Mouse (Mus musculus) embryo, embryonic 10 days (tissue): ENCODE results near the gene Eif2a.
"Not testable (repeated sequence)": the region's sequence is repeated elsewhere in the genome, so short reads cannot be mapped to it uniquely, and the experiment has no call there.

ENCODE experiments used
- DNase-seq: peaks from one replicate; pipeline ENCODE4 v3.0.0-alpha.2; 2015; ENCODE audit warnings: low spot score

Eif2a gene

GRCm38 (mm10) chr3:58521361-58521760 lies 4.3 kb upstream of the Eif2a start:
- no peak for DNase-seq

GRCm38 (mm10) chr3:58523386-58523785 lies 2.2 kb upstream of the Eif2a start:
- DNase-seq: no peak

- no peak for DNase-seq
Measured at GRCm38 (mm10) chr3:58524246-58524645, 1.4 kb upstream of the Eif2a start.

GRCm38 (mm10) chr3:58525166-58525565 lies 455 bp upstream of the Eif2a start:
- peak; percentile 58 for DNase-seq

GRCm38 (mm10) chr3:58526408-58526737 lies 752 bp downstream of the Eif2a start:
- no peak for DNase-seq

GRCm38 (mm10) chr3:58536573-58536972 lies 11.0 kb downstream of the Eif2a start:
- DNase-seq: no peak

- no peak for DNase-seq
Measured at GRCm38 (mm10) chr3:58552001-58552811, 26.6 kb downstream of the Eif2a start.

GRCm38 (mm10) chr3:58556649-58557048 lies 31.0 kb downstream of the Eif2a start:
- no peak for DNase-seq

- no peak for DNase-seq
Measured at GRCm38 (mm10) chr3:58559887-58560286, 34.3 kb downstream of the Eif2a start.

- peak; percentile 9 for DNase-seq
Measured at GRCm38 (mm10) chr3:58561437-58561836, 35.8 kb downstream of the Eif2a start.

- DNase-seq: no peak
Measured at GRCm38 (mm10) chr3:58570821-58571220, 45.2 kb downstream of the Eif2a start.

- peak; percentile 98 for DNase-seq
Measured at GRCm38 (mm10) chr3:58576137-58577066, 50.8 kb downstream of the Eif2a start, which contains the start of gene Selenot. Gene Selenot, plus strand, starts transcription at chr3:58576636.

GRCm38 (mm10) chr3:58577067-58577503 lies 51.5 kb downstream of the Eif2a start:
- peak; percentile 33 for DNase-seq

- no peak for DNase-seq
Measured at GRCm38 (mm10) chr3:58577506-58578050, 52.0 kb downstream of the Eif2a start.

GRCm38 (mm10) chr3:58581530-58581929 lies 55.9 kb downstream of the Eif2a start:
- DNase-seq: no peak

- no peak for DNase-seq
Measured at GRCm38 (mm10) chr3:58582297-58582696, 56.7 kb downstream of the Eif2a start.

GRCm38 (mm10) chr3:58582788-58583426 lies 57.3 kb downstream of the Eif2a start:
- no peak for DNase-seq

- DNase-seq: not testable (repeated sequence)
Measured at GRCm38 (mm10) chr3:58590544-58590943, 64.9 kb downstream of the Eif2a start.

- DNase-seq: not testable (repeated sequence)
Measured at GRCm38 (mm10) chr3:58592666-58593065, 67.0 kb downstream of the Eif2a start.

GRCm38 (mm10) chr3:58593623-58594022 lies 68.0 kb downstream of the Eif2a start:
- no peak for DNase-seq
